Mouse (Mus musculus): ENCODE measurements around the gene Tvp23b. TPM values are rescaled to one million over a fixed set of nuclear protein-coding genes. Genes with fewer than 3 reads are reported as not detected.

The Tvp23b gene
- total RNA-seq, 1 experiment: 62.5 TPM

- DNase-seq (ENCODE audit: low read depth, low spot score): no peak
- Histone ChIP-seq H3K9me3 (ENCODE audit: control insufficient read depth, insufficient read depth, low read depth, low read length) (no peaks in the 10 kb centered on the region), H3K4me1 (ENCODE audit: control insufficient read depth in 2 of 2, insufficient read depth in 2 of 2, low read length in 2 of 2, poor library complexity in 1 of 2) (no peaks in the 10 kb centered on the region), H3K9ac (ENCODE audit: insufficient read depth, low read depth, low read length, poor library complexity, severe bottlenecking) (no peak overlapping the region), H3K36me3 (ENCODE audit: control insufficient read depth, insufficient read depth, low read length, poor library complexity, severe bottlenecking) (no peaks in the 10 kb centered on the region), H3K4me3 (ENCODE audit: insufficient read depth in 1 of 2, low read depth in 1 of 2, low read length in 2 of 2, poor library complexity in 1 of 2, severe bottlenecking in 1 of 2) (no peak overlapping the region), H3K27ac (ENCODE audit: insufficient read depth, low read depth, low read length, poor library complexity, severe bottlenecking) (no peak overlapping the region)
- in situ Hi-C loops (cut with MboI; ENCODE audit: low sequenced_read_pairs in 2 of 2, unreplicated experiment in 2 of 2): loop anchor here in 1 of 2 experiments (10.0 kb wide), 1 partner anchor 161 kb away; the partner anchor contains the start of gene Gm10428
- no peak for TF ChIP-seq MAFK (IDR thresholded peaks at IDR 0.05; ENCODE audit: insufficient read depth, low read depth, low read length)
- TF ChIP-seq ZNF384 (IDR thresholded peaks at IDR 0.05; ENCODE audit: low read depth, low read length): no peak
- TF ChIP-seq HCFC1 (IDR thresholded peaks at IDR 0.05; ENCODE audit: borderline replicate concordance, insufficient read depth, low read length): no peak
- no peak for TF ChIP-seq ZC3H11A (IDR thresholded peaks at IDR 0.05; ENCODE audit: borderline replicate concordance, low read depth, low read length)
- TF ChIP-seq CHD2 (IDR thresholded peaks at IDR 0.05; ENCODE audit: low read depth, low read length): no peak
These were observed 36.2 kb downstream of the Tvp23b start for GRCm38 (mm10) chr11:62915486-62915885.

GRCm38 (mm10) chr11:62916765-62917164 is 37.5 kb downstream of the Tvp23b start:
- Histone ChIP-seq H3K27ac (ENCODE audit: insufficient read depth, low read depth, low read length, poor library complexity, severe bottlenecking) (no peak overlapping the region), H3K36me3 (ENCODE audit: control insufficient read depth, insufficient read depth, low read length, poor library complexity, severe bottlenecking) (no peaks in the 10 kb centered on the region), H3K4me3 (ENCODE audit: insufficient read depth in 1 of 2, low read depth in 1 of 2, low read length in 2 of 2, poor library complexity in 1 of 2, severe bottlenecking in 1 of 2) (no peak overlapping the region), H3K9me3 (ENCODE audit: control insufficient read depth, insufficient read depth, low read depth, low read length) (no peaks in the 10 kb centered on the region), H3K4me1 (ENCODE audit: control insufficient read depth in 2 of 2, insufficient read depth in 2 of 2, low read length in 2 of 2, poor library complexity in 1 of 2) (no peaks in the 10 kb centered on the region), H3K9ac (ENCODE audit: insufficient read depth, low read depth, low read length, poor library complexity, severe bottlenecking) (no peak overlapping the region)
- in situ Hi-C loops (cut with MboI; ENCODE audit: low sequenced_read_pairs in 2 of 2, unreplicated experiment in 2 of 2): loop anchor here in 1 of 2 experiments (10.0 kb wide), 1 partner anchor 162 kb away; the partner anchor contains the start of gene Gm10428
- no peak for TF ChIP-seq MAFK (IDR thresholded peaks at IDR 0.05; ENCODE audit: insufficient read depth, low read depth, low read length)
- no peak for TF ChIP-seq CHD2 (IDR thresholded peaks at IDR 0.05; ENCODE audit: low read depth, low read length)
- no peak for TF ChIP-seq ZNF384 (IDR thresholded peaks at IDR 0.05; ENCODE audit: low read depth, low read length)
- TF ChIP-seq HCFC1 (IDR thresholded peaks at IDR 0.05; ENCODE audit: borderline replicate concordance, insufficient read depth, low read length): no peak
- no peak for TF ChIP-seq ZC3H11A (IDR thresholded peaks at IDR 0.05; ENCODE audit: borderline replicate concordance, low read depth, low read length)
- DNase-seq (ENCODE audit: low read depth, low spot score): no peak

GRCm38 (mm10) chr11:62919946-62920742 is 40.9 kb downstream of the Tvp23b start:
- H3K9ac ChIP-seq (ENCODE audit: insufficient read depth, low read depth, low read length, poor library complexity, severe bottlenecking): no peak overlapping the region
- H3K4me3 ChIP-seq (ENCODE audit: insufficient read depth in 1 of 2, low read depth in 1 of 2, low read length in 2 of 2, poor library complexity in 1 of 2, severe bottlenecking in 1 of 2): no peak overlapping the region
- TF ChIP-seq CHD2 (IDR thresholded peaks at IDR 0.05; ENCODE audit: low read depth, low read length) (no peak), HCFC1 (IDR thresholded peaks at IDR 0.05; ENCODE audit: borderline replicate concordance, insufficient read depth, low read length) (no peak), ZC3H11A (IDR thresholded peaks at IDR 0.05; ENCODE audit: borderline replicate concordance, low read depth, low read length) (no peak), MAFK (IDR thresholded peaks at IDR 0.05; ENCODE audit: insufficient read depth, low read depth, low read length) (no peak), ZNF384 (IDR thresholded peaks at IDR 0.05; ENCODE audit: low read depth, low read length) (no peak)
- no peak overlapping the region for H3K27ac ChIP-seq (ENCODE audit: insufficient read depth, low read depth, low read length, poor library complexity, severe bottlenecking)
- H3K36me3 ChIP-seq (ENCODE audit: control insufficient read depth, insufficient read depth, low read length, poor library complexity, severe bottlenecking): no peaks in the 10 kb centered on the region
- no peaks in the 10 kb centered on the region for H3K4me1 ChIP-seq (ENCODE audit: control insufficient read depth in 2 of 2, insufficient read depth in 2 of 2, low read length in 2 of 2, poor library complexity in 1 of 2)
- no peak for DNase-seq (ENCODE audit: low read depth, low spot score)
- no peaks in the 10 kb centered on the region for H3K9me3 ChIP-seq (ENCODE audit: control insufficient read depth, insufficient read depth, low read depth, low read length)
- in situ Hi-C loops (cut with MboI; ENCODE audit: low sequenced_read_pairs in 2 of 2, unreplicated experiment in 2 of 2): loop anchor here (5.0 to 10.0 kb wide), 3 partner anchors 165 to 225 kb away; partner anchors contain the start of gene Gm10428 (in 1 of the 2)

- Histone ChIP-seq H3K36me3 (ENCODE audit: control insufficient read depth, insufficient read depth, low read length, poor library complexity, severe bottlenecking) (no peaks in the 10 kb centered on the region), H3K27ac (ENCODE audit: insufficient read depth, low read depth, low read length, poor library complexity, severe bottlenecking) (no peak overlapping the region), H3K9me3 (ENCODE audit: control insufficient read depth, insufficient read depth, low read depth, low read length) (no peaks in the 10 kb centered on the region), H3K4me3 (ENCODE audit: insufficient read depth in 1 of 2, low read depth in 1 of 2, low read length in 2 of 2, poor library complexity in 1 of 2, severe bottlenecking in 1 of 2) (no peak overlapping the region), H3K4me1 (ENCODE audit: control insufficient read depth in 2 of 2, insufficient read depth in 2 of 2, low read length in 2 of 2, poor library complexity in 1 of 2) (no peaks in the 10 kb centered on the region), H3K9ac (ENCODE audit: insufficient read depth, low read depth, low read length, poor library complexity, severe bottlenecking) (no peak overlapping the region)
- in situ Hi-C loops (cut with MboI; ENCODE audit: low sequenced_read_pairs in 2 of 2, unreplicated experiment in 2 of 2): loop anchor here (5.0 to 10.0 kb wide), 2 partner anchors 212 to 224 kb away; no protein-coding TSS in a partner anchor
- TF ChIP-seq ZC3H11A (IDR thresholded peaks at IDR 0.05; ENCODE audit: borderline replicate concordance, low read depth, low read length) (no peak), ZNF384 (IDR thresholded peaks at IDR 0.05; ENCODE audit: low read depth, low read length) (no peak)
- no peak for DNase-seq (ENCODE audit: low read depth, low spot score)
These were observed 41.4 kb downstream of the Tvp23b start for GRCm38 (mm10) chr11:62920743-62921050.

Measured in ES-E14 (cell line).